Mouse (Mus musculus) thymus, adult 2 months (tissue): ENCODE data around the gene Ubl5. TPM values are rescaled to one million over a fixed set of nuclear protein-coding genes. Genes with fewer than 3 reads are reported as not detected.

Source experiments
- DNase-seq: peaks from one replicate; pipeline ENCODE4 v3.0.0; 2021
- H3K27ac ChIP-seq: fragments of 200-500 bp; 2 replicates; pipeline ENCODE4 v1.5.1; 2012; ENCODE audit warnings: low read length, control low read depth; ENCODE audit not compliant: control insufficient read depth, insufficient read depth
- H3K27me3 ChIP-seq: fragments of 200-500 bp; 2 replicates; pipeline ENCODE4 v1.6.1; 2012; ENCODE audit warnings: mild to moderate bottlenecking, low read length, moderate library complexity, mixed read lengths; ENCODE audit not compliant: control insufficient read depth, insufficient read depth
- H3K36me3 ChIP-seq: fragments of 200-500 bp; 2 replicates; pipeline ENCODE4 v1.6.1; 2012; ENCODE audit warnings: mild to moderate bottlenecking, low read length, moderate library complexity; ENCODE audit not compliant: control insufficient read depth, insufficient read depth
- H3K4me1 ChIP-seq: fragments of 200-500 bp; replicated peaks from 2 replicates; pipeline ENCODE4 v1.6.1; 2012; ENCODE audit warnings: low read length; ENCODE audit not compliant: control insufficient read depth, insufficient read depth
- H3K4me3 ChIP-seq: fragments of 200-500 bp; 2 replicates; pipeline ENCODE4 v1.5.1; 2012; ENCODE audit warnings: mild to moderate bottlenecking, low read length, control low read depth, moderate library complexity; ENCODE audit not compliant: control insufficient read depth, insufficient read depth
- CTCF ChIP-seq: fragments of 200-500 bp; IDR thresholded peaks from 2 replicates; pipeline ENCODE4 v1.5.1; 2012; ENCODE audit warnings: mild to moderate bottlenecking, control low read depth, low read length, moderate library complexity, borderline replicate concordance; ENCODE audit not compliant: control insufficient read depth, poor library complexity, insufficient read depth; ENCODE audit errors: extremely low read depth
- POLR2A ChIP-seq: fragments of 200-500 bp; IDR thresholded peaks from 2 replicates; pipeline ENCODE4 v1.6.1; 2012; ENCODE audit warnings: mild to moderate bottlenecking, low read length, control low read depth, moderate library complexity; ENCODE audit not compliant: control insufficient read depth, poor library complexity, insufficient read depth; ENCODE audit errors: extremely low read depth
- WGBS: fragments of 180-500 bp; shearing (Covaris S2); methylation state at CpG from one replicate; pipeline ENCODE4 v1.1.7; 2018; 5-methylcytosine and 5-hydroxymethylcytosine counted together
- polyA plus RNA-seq: library from polyadenylated mRNA; depleted of rRNA; stranded (reverse); fragments of >200 nt; gene quantifications from 2 replicates; pipeline ENCODE4 v1.2.3, GENCODE M21; 2012

Ubl5 gene
- polyA plus RNA-seq, 1 experiment = 207 TPM

DNA sequence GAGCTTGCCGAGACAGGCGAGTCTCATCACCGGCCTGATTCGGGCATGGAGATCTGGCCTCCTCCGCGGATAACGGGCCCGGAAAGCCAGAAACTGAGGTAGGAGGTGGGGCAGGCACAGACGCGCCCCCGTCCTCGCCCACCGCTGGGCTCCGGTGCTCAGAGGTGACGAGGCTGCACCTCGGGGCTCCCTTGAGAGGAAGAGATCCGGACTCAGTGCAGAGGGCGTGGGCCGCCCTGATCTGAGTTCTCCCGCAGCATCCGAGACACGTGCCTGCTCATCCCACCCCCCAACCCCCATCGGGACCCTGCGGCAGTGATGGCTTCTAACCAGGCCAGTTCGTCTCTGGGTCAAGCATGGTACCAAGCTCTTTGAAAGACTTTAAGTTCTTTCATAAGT is 9.6 kb downstream of the Ubl5 start:
- TF ChIP-seq CTCF (no peak), POLR2A (no peak)
- Histone ChIP-seq H3K36me3 (peaks cover 7% of the 10 kb centered on the region), H3K4me1 (peaks cover 12% of the 10 kb centered on the region), H3K27ac (no peak overlapping the region), H3K4me3 (peak overlapping the region; percentile 67), H3K27me3 (no peaks in the 10 kb centered on the region)
- WGBS = under 1% methylated on average over 25 of the region's 25 CpGs
- DNase-seq = no peak

DNA sequence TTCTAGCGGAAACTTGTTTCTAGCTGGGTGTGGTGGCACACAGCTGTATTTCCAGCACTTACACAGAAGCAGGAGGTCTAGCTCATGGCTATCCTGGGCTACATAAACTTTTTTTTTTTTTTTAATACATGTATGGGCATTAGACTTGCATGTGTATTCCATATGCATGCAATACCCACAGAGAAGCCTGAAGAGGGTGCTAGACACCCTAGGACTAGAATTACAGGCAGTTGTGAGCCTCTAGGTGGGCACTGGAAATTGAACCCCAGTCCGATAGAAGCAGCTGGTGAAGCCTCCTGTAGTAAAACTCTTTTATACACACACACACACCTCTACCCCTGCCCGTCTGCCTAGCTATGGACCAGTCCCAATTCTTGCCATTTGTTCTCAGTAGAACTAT is 11.2 kb downstream of the Ubl5 start:
- Histone ChIP-seq H3K36me3 (peaks cover 5% of the 10 kb centered on the region), H3K4me3 (no peak overlapping the region), H3K27ac (no peak overlapping the region), H3K4me1 (peaks cover 8% of the 10 kb centered on the region), H3K27me3 (no peaks in the 10 kb centered on the region)
- no peak for TF ChIP-seq POLR2A
- no peak for TF ChIP-seq CTCF
- no peak for DNase-seq
- 98% methylated on average over 3 of the region's 3 CpGs for WGBS

DNA sequence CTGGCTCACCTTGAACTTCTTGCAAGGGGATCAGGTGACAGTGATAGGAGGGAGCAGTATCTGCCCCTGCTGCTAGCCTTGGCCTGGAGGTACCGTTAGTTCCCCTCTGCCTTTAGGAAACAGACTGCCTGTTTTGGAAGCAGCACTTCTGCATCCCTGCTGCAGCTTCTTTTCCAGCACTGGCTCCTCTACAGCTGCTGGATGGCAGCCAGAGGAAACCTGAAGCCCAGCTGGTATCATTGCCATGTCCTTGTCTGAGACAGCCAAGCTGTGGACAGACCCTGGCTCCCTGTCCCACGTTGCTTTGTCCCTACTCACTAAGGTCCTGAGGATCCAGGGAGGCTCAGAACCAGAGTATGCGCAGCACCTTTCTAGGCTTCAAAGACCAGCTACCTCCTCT is 14.9 kb downstream of the Ubl5 start:
- TF ChIP-seq POLR2A = no peak
- TF ChIP-seq CTCF = no peak
- no peaks in the 10 kb centered on the region for H3K27me3 ChIP-seq
- H3K36me3 ChIP-seq = peaks cover 15% of the 10 kb centered on the region
- DNase-seq = no peak
- H3K4me3 ChIP-seq = no peak overlapping the region
- H3K27ac ChIP-seq = no peak overlapping the region
- WGBS = 97% methylated on average over 3 of the region's 3 CpGs
- H3K4me1 ChIP-seq = peaks cover 4% of the 10 kb centered on the region

DNA sequence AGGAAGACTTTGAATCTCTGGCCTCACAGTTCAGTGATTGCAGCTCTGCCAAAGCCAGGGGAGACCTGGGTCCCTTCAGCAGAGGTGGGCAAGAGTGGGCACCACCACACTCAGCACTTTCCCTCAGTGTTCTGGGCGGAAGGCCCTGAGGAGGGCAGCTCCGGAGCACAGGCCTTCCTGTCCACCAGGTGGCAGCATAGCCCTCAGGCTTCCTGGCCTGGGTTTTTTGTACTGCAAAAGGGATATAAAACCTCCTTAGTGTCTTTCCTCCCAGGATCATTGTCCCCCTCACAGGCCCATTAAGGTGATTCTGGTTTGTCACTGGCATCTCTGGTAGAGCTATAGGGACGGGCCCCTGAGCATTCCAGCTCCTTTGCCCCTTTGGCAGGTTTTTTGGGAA is 19.6 kb downstream of the Ubl5 start:
- WGBS = 63% methylated on average over 3 of the region's 3 CpGs
- H3K4me3 ChIP-seq = no peak overlapping the region

DNA sequence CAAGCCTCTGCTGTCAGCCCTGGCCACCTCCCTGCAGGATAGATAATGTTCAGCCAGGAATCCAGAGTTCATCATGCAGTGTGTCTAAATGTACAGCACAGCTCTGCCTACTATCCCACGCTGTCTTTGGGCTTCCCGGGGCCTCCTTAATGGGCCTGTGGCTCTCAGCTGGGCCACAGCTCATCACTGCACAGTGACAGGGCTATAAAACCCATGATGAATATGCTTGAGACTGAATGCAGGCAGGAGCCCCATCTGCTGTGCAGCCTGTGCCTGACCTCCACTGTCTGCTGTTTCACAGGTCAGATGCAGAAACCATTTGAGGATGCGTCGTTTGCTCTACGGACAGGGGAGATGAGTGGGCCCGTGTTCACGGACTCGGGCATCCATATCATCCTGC is 20.2 kb downstream of the Ubl5 start:
- Histone ChIP-seq H3K27ac (no peak overlapping the region), H3K27me3 (no peaks in the 10 kb centered on the region), H3K4me3 (no peak overlapping the region), H3K36me3 (peaks cover 28% of the 10 kb centered on the region), H3K4me1 (peaks cover 12% of the 10 kb centered on the region)
- TF ChIP-seq CTCF (no peak), POLR2A (no peak)
- whole genome bisulfite sequencing = 98% methylated on average over 8 of the region's 8 CpGs
- no peak for DNase-seq

More for the DNA sequence above, 19.6 kb downstream of the Ubl5 start:
- peak; percentile 72 for DNase-seq
- H3K27me3 ChIP-seq = no peaks in the 10 kb centered on the region
- peaks cover 12% of the 10 kb centered on the region for H3K4me1 ChIP-seq
- H3K36me3 ChIP-seq = peaks cover 28% of the 10 kb centered on the region
- H3K27ac ChIP-seq = no peak overlapping the region
- TF ChIP-seq POLR2A (no peak), CTCF (peak; percentile 92)

DNA sequence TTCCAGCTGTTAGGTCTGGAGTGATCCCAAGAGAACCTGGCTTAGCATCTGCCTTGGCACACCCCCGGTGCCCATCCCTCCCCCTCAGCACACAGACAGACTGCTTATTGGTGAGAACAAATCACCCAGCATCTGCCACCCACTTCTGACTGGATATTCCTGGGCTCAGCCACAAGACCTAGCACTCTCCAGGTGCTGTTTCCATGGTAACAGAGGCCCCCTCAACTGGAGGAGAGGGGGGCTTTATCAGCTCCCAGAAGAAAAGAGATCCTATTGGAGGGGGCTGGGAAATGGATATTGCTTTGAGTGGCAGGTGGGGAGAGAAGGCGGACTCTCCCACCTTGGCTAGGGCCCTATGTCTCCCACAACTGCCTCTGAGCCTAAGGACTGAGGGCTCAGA is 21.3 kb downstream of the Ubl5 start:
- Histone ChIP-seq H3K27me3 (no peaks in the 10 kb centered on the region), H3K4me1 (peaks cover 12% of the 10 kb centered on the region), H3K4me3 (no peak overlapping the region), H3K27ac (no peak overlapping the region), H3K36me3 (peaks cover 28% of the 10 kb centered on the region)
- TF ChIP-seq POLR2A (no peak), CTCF (no peak)
- DNase-seq = no peak
- WGBS = 100% methylated on average over 2 of the region's 2 CpGs

DNA sequence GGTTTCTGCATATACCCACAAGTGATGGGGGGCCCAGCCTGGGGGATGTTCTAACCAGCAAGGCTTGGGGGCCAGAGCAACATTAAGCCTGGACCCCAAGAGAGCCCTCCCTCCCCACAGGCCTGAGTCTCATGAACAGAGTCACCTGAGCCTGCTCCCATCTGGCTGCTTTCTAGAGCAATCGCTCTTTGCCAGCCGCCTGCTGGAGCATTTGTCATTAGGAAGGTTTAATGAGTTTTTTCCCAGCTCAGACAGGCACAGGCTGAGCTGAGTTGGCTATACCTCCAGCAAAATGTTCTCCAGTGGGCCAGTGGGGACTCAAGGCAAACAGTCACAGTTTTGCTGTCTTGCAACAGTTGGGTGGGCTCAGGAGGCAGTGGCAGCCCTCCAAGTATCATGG is 21.7 kb downstream of the Ubl5 start:
- no peak overlapping the region for H3K4me3 ChIP-seq
- 100% methylated on average over 2 of the region's 2 CpGs for WGBS
- TF ChIP-seq CTCF = no peak
- TF ChIP-seq POLR2A = no peak
- peaks cover 28% of the 10 kb centered on the region for H3K36me3 ChIP-seq
- no peak overlapping the region for H3K27ac ChIP-seq
- peaks cover 12% of the 10 kb centered on the region for H3K4me1 ChIP-seq
- no peaks in the 10 kb centered on the region for H3K27me3 ChIP-seq
- DNase-seq = no peak
